Mouse (Mus musculus) c-Kit-positive CD71-positive TER-119-negative erythroid progenitor cells, embryonic 14.5 days (primary cell): Measurements from ENCODE around the gene Clic1.

Source experiments
- DNase-seq: peaks from one replicate; pipeline ENCODE4 v3.0.0-alpha.2; 2013; ENCODE audit warnings: low read depth

Clic1 gene

DNA sequence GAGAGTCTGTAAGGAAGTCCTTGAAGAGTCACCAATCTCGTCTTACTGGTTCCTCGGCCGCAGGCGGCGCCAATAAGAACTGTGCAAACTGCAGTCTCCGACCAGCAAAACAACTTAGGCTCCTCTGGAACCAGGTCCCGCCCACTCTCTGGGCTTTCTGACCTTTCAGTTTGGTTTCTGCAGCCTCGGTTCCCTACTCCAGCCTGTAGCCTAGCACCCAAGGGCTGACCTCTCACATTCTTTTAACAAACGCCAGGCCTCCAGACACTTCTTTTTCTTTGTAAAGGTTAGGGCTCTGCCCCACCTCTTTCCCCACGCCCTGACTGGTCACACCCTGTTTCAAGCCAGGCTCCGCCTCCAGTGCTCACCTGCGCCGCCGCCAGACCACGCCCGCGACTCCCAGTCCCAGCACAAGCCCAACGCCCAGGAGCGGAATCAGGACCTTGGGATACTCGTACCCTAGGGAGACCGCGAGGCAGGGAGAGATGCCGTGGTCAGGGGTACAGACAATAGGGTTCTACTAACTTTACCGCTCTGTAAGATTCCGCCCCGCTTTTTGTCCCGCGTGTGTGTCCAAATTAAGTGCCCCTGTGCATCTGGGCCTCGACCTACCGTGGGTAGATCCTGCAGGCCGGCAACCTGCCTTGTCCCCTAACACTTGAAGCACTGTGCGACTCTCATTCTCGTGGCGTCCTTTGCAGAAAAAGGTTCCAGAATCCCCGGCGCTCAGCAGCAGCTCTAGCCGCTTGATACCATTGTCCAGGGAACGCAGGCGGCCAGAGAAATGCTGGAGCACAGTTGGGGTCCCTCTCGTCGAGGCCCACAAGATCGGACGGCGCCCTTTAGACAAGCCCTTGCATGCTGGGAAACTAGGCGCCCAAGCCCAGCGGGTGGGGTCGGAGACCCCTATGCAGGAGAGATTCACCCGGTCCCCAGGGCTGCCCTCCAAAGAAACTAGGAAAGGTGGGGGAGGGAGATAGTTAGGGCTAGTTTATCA is 15.5 kb downstream of the Clic1 start, which contains the start of gene Ly6g6c:
Ly6g6c (plus strand) TSS at position 438 of the 997 bp plus-strand sequence.
- no peak for DNase-seq

DNA sequence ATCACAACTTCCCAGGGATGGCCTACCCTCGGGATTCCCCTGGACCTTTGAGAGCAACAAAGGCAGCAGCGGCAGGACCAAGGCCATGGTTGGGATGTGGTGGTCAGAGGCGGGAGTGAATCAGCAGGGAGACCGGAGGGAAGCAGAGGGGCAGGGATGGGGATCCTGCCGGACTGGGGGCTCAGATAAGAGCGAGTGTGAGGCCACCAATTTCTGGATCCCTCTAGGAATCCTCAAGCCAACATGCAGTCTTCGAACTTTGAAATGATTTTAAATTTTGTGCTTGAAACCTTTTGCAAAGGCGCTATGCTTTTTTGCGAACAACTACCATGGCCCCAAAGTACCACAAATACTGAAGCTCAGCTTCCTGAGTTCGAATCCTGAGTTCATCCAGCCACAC is 16.3 kb downstream of the Clic1 start, which contains the start of gene Mpig6b:
Mpig6b (minus strand) TSS at position 101 of the 400 bp plus-strand sequence.
- no peak for DNase-seq

DNA sequence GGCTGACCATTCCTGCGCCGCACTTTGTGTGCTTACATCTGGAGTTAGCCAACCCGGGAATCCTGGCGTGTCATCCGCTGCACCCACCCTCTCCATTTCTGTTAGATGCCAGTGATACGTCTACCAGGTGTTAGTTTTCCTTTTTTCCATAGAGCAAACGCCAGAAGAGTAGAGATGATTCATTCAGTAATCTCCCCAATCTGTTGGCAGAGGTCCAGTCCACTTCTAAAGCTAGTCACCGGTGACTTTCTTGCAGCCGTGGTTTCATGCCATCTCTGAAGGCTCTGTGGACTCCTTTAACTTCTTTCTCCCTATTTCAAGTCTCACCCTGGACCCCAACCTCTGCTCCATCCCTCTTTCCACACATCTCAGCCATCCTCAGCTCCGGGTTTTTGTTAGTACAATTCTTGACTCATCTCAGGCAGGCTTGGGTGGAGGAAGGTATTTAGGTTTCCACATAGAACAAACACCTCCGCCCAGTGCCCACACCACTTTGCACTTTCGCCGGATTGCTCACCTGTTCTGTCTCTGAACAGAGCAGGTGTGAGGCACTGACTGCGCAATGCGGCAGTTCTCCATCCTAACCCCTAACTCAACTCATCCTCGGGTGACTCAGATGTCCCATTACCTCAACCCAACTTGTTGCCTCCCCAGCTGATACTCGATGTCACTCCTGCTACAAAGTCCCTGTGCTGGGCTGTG is 18.6 kb downstream of the Clic1 start:
- DNase-seq, result no peak

DNA sequence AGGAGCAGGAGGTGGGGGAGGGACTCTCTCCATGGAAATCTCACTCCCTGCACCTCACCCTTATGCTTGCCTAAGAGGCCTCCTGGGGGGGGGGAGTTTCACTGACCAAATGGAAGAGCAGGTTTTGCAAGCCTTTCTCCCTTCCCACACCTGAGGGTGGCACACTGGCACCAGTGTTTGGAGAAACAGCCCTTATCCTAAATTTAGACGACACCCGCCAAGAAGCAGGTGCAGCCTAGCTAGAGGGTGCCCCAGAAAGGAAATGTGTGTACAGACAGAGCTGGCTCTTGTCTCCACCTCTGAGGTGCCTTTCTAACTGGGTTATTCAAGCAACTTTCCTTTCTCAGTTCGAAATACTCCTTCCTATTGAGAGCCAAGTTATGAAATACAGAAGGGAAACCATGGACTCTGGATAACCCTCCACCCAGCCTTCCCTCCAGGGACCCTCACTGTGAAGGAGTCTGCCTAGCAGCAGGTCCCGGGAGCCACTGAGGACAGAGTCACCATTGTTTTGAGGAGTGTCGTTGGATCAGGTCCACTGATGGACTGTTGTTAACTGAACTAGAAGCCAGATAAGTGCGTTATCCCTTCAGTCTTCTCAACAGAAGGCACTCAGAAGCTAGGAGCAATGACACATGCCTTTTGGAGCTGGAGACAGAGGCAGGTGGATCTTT is 20.9 kb downstream of the Clic1 start:
- no peak for DNase-seq

DNA sequence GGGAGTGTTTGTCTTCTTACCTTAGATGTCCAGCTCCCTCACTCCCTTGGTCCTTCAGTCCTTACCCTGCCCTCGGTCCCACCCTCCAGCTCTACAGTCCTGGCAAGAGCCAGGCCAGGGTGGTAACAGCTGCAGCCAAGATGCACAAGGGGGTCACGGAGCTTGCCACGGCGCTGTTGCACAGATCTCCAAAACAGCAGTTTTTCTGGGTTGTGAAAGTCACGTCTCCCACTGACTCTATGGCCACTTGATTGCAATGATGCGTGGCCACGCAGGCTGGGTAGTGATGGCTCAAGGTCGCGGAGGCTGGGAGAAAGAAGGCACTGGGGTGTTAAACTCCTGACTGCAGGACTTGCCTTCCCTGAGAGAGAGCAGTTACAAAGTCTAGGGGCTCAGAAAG is 21.7 kb downstream of the Clic1 start:
- no peak for DNase-seq

DNA sequence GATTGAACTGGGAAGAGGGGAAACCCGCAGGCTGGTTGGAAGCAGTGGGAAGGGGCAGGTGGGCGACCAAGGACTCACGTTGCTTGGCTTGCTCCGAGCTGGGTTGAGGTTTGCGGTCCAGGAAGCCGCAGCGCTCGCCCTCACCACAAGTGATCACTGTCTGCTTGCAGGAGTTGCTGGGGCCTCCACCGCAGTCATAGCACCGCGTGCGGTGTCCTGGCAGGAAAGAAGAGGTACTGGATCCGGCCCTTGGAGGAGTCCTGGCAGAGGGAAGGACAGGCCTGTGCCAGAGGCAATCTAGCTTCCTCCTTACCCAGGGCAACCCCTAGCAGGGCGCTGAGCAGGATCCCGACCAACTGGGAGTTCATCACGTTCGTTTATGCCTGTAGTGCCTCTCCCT is 24.3 kb downstream of the Clic1 start:
- DNase-seq, result no peak

DNA sequence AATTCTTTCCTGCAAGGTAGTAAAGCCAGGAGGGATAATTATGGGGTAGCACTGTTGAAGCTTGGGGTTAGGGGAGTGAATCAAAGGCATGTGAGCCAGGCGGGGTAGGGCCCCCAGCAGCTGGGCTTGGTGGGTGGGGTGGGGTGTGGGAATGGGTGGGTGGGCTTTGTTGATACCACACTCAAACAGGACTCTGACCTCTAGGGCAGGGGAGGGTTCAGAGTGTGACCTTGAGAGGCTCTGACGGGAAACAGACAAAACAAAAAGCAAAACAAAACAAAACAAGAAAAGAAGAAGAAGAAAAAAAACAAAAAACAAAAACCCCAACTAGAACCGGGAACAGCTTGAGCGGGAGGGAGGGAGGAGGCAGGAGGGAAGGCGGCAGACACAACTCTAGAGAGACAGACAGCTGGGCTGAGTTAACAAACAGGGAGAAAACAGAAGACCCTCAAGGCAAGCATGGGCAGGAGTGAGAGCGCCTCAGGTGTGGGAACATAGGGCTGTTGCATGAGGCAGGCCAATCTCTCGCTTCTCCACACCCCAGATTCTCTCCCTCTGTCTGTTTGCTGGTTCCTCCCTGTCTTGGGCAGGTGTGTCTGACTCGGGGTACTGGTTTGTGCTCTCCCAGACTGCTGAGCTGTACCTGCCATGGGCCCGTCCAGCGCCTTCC is 26.9 kb downstream of the Clic1 start, which contains the start of gene Ly6g6e:
Ly6g6e (plus strand) TSS at position 396 of the 670 bp plus-strand sequence.
- no peak for DNase-seq

DNA sequence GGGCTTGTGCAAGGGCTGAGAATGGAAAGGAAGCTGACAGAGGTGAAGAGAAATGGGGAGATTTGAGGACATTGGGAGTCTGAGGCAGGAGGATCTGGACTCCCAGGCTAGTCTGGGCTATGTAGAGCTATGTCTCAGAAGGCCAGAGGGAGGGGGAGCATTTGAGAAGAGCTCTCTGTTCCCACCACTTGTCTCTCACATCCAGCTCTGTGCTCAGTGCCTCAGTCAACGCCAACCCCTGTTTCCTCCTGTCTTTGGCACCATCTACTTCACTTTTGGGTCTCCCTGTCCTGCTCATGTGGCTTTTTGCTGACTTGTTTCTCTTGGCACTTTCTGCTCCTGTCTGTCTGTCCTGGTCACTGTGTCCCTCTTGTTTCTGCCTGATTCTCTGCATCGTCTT is 27.5 kb downstream of the Clic1 start:
- DNase-seq, result no peak

DNA sequence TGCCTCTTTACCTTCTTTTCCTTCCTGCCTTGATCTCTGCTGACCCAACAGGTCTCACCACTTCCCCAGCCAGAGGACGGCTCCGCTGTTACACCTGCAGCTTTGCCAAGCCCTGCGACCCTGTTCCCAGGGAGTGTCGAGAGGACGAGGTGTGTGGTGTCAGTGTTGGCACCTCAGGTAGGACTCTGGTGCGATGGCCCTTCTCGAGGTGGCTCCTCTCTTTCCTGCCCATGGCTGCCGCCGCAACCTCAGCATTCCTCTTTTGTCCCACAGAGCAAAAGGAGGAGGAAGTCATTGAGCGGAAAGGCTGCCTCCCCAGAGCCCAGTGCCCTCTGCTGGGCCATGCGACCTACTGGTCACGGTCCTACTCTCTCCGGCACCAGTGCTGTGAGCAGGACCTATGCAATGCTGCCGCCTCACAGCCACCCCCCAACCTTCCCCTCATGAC is 28.0 kb downstream of the Clic1 start, which contains the start of gene Ly6g6d:
Ly6g6d (minus strand) TSS at position 280 of the 448 bp plus-strand sequence.
- no peak for DNase-seq

DNA sequence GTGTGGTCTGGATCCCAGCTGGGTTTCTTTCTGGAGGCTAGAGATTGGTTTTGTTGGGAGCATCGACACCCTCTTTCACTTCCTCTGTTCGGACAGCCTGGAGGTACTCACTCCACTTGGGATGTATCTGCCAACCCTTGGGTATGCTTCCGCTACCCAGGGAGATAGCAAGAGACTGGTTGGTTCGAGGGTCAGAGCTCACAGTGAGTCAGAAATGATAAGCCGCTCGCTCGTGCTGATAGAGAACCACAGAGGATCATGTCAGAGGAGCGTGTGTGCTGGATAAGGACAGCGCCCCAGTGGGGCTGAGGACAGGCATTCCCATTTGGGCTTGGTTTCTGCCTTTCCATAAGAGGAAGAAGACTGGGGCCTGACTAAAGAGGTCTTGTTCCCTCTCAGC is 30.0 kb downstream of the Clic1 start:
- peak; percentile 70 for DNase-seq

DNA sequence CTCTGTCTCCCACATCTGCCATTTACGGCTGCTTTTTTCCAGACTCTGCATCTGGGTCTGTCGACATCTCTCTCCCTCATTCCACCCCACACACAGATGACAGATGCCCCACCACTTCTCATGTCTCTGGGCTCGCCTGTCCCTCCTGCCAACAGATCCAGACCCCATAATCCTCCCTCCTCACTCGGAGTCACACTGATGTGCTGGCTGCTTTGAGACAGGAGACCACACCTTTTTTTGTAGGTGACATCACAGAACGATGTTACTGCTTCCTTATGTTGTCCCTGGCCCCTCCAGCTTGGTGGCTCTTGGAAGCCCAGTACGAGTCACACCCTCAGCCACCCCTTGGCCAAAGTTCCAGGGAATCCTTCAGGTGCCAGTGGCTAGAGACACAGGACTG is 30.5 kb downstream of the Clic1 start:
- no peak for DNase-seq

DNA sequence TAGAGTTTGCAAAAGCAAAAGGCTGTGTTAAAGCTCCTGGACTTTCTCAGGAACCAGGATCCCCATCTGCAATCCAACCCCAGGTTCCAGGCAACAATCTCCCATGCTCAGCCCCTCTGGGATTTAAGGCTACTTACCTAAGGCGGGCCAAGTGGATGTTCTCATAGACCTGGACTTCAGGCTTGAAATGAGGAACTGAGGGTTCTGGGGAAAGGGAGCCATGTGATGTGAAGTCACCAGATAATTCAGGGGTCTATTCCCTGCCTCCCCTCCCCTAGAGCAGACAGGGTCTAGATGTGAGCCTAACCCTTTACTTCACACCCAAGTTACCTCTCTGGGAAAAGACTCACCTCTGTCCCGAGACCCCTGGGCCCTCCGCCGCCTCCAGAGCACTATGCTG is 30.9 kb downstream of the Clic1 start:
- no peak for DNase-seq

DNA sequence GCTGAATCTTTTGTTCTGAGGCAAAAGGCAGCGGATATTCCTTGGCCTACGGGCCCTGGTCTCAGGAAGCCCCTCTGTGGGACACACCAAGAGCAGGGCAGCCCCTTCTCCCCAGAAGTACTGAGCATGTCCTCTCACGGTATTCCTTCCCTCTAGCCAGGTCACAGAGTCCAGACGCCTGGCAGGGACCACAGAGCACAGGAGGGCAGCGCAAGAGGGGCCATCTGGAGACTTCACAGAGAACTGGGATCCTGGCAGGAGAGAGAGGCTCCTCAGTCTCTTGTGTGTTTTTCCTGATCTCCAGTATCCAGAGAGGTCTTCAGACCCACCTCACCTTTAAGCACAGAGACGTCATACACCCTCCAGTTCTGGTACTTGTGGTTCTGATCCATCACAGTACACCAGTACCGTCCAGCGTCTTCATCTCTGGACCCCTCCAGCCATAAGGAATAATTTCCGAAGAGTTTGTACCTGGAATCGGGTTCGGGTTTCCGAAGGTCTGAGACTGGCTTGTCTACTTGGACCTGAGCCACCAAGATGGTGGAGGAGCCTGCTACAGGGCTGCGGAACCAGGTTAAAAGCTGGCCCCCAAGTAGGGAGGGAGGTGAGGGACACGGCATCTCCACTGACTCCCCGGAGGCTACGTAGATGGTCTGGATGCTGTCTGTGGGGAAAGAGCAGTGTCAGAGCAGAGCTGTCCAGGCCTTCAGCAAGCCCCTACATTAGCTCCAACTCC is 33.2 kb downstream of the Clic1 start:
- DNase-seq, result no peak

DNA sequence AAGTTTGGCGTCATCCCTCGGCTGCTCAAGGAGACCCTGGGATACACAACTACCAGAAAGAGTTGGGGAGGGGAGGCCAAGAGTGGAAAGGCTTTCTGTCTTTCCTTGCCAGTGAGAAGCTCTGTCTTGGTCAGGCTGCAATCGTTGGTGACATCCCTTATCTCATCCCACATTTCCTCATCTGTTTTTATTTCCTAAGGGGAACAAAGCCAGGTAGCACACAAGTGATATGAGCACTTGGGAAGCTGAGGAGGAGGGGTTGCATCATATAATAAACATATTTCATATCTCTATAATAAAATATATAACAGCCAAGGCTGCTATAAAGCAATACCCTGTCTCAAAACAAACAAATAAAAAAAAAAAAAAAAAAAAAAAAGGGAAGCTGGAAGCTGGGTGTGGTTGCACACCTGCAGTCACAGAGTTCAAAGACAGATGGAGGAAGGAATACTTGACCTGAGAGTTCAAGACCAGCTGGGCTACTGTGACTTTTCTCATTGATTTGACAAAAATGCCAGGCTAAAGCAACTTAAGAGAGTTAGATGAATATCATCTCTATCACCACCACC is 34.2 kb downstream of the Clic1 start:
- no peak for DNase-seq

DNA sequence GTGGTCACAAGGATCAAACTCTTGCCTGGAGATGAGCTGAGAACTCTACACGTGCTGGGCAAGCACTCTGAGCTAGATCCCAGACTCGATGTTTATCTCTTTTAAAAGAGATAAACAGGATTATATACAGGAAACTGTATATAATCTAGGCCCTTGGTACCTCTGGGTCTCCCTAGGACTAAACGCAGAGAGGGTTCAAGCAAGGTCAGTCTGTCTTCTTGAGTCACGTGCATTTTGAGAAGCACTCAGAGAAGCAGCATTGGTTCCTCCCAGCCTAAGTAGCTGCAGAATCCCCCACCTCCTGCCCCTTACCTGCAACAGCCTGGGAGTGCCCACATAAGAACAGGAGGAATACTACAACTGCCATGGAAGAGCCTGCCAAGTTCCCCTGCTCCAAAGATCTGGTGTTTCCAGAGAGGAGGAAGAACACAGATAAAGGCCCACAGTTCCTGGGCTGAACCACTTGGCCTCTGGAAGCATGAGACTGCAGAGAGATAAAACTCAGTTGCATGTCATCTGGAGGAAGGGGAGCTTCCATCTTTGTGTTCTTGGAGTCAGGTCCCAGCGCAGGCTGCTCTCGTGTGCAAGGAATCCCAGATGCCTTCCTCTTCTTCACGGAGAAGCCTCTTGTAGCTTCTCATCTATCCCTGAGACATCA is 35.6 kb downstream of the Clic1 start, which contains the start of gene Ly6g6f:
Ly6g6f (minus strand) TSS at position 403 of the 658 bp plus-strand sequence.
- DNase-seq, result no peak

DNA sequence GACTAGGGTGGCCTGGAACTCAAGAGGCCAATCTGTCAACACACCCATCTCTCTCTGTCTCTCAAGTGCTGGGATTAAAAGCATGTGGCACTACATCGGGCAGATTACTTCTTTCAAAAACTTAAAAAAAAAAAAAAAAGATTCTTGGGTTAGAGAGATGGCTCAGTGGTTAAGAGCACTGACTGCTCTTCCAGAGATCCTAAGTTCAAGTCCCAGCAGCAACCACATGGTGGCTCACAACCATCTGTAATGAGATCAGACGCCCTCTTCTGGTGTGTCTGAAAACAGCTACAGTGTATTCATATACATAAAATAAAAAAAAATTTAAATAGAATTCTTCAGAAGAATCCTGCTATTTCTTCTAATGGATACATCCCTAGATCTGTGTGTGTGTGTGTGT is 38.4 kb downstream of the Clic1 start:
- DNase-seq, result no peak

DNA sequence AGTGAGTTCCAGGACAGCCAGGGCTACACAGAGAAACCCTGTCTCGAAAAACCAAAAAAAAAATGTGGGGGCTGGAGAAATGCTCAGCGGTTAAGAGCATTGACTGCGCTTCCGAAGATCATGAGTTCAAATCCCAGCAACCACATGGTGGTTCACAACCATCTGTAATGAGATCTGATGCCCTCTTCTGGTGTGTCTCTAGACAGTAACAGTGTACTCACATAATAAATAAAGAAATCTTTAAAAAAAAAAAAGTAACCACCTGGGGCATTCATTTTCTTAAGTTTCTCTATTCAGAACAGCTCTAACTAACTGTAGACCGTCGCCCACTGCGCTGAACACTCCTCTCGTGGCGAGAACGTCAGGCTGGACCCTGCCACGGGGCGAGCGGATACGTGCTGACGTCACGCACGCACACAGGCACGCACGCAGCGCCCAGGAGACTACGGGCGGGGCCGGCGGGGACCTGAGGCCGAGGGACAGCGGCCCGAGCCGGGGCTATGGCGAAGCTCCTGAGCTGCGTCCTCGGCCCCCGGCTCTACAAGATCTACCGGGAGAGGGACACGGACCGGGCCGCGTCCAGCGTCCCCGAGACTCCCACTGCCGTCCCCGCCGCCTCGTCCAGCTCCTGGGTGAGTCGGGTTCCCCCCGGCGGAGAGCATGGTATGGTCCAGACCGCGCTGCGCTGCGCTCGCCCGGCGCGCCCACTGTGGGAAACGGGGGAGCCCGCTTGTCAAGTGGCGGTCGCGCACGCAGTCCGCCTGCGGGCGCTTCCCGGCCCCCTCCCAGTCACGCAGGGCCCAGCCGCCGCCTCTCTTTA is 39.3 kb downstream of the Clic1 start, which contains the start of gene Abhd16a:
Abhd16a (plus strand) TSS at position 439 of the 820 bp plus-strand sequence.
- DNase-seq, result peak; percentile 84

DNA sequence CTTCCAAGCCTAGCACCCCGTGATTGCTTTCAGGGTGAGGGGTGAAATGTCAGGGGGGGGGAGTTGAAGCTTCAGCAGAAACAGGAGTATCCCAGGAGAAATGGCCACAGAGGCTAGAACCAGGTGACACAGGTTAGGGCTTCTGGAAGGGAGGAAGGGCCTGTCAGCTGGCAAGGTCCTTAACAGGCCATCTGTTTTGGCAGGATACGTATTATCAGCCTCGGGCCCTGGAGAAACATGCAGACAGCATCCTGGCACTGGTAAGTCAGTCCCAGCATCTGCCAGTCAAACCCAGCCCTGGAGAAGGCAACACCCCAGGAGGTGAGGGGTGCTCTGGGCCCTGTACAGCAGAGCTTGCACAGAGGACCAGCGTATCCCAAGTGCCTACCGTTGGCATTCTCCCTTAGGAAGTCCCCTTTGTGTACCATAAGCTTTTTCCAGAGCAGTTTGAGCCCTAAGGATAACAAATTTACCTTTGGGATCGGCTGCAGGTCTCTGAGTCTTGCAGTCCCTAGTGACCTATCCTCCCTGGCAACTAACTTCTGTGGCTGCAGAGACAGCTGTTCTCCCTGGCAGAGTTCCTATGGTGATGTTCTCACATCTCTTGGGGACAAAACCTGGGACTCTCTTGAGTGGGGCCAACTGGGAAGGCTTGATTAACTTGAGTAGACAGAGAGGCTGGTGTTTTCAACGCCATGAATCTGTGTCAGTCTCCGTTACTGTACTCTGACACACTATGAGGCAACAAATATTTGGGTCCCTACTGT is 40.6 kb downstream of the Clic1 start:
- no peak for DNase-seq
